Mouse (Mus musculus) spleen, postnatal 0 days (tissue): ENCODE data around the gene BC048507. TPM values are rescaled to one million over a fixed set of nuclear protein-coding genes. Genes with fewer than 3 reads are reported as not detected.

ENCODE experiments used
- polyA plus RNA-seq: library from polyadenylated mRNA; unstranded; fragments of >200 nt; fragmentation: Nextera tagmentation; extraction: Ambion mirVana; gene quantifications from 2 replicates; pipeline ENCODE4 v1.2.1, GENCODE M21; 2015

The BC048507 gene
- not detected in 2 replicates for polyA plus RNA-seq

DNA sequence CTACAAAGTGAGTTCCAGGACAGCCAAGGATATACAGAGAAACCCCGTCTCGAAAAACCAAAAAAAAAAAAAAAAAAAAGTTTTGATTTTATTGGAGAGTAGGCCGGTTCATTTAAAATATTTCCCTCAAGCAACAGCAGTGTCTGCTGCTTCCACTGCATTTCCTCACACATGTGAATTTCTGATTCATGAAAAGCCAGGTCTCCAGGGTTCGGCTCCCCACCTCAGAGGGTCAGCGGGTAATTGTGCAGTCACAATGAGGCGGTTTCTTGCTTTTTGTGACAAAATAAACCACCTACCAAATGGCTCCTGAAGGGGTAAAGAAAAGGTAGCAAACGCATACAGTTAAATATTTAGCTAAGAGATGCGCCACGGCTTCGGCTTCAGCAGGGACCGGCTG is at the start of gene BC048507:
BC048507 (plus strand) TSS at position 301 of the 400 bp plus-strand sequence.

DNA sequence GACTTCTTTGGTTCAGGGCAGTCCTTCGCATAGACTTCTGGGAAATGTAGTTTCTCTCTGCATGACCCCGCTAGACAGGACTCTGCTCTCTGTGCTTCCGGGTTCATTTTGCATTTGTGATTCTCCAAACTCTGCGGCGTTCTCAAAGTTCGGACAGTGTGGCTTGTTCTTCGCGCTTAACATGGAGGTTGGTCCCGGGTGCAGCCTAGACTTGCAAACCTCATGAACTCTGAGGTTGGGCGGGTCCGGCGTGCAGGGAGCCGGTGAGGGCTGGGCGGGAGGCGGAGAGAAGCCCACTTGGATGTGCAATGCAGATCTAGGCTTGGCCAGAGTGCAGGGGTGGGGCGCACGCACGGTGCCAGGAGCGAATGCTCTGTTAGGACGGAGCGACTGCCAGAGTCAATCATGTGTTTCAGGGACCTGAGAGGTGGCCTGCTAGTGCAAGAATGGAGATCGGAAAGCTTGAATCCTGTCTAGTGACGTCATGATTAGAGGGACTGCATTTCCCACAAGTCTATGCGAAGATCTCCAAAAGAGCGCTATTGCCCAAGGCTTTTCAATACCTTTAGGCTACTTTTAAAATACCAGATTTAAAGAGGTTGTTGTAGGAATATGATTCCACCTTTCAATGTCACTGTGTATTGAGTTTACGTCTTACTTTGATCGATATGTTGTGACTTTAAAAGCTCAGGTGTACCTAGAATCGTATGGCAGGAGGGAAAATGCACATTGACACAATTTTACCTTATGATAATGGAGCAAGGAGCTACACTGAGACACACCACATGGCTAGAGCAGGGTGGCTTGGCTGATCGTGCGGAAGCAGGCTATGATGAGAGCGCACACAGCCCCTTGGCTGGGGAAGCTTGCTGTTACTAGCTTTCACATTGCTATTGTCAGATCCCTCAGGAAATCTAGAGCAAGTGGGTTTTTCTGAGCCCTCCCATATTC is 49.1 kb upstream of the BC048507 start, which contains the start of gene Zfp273:
Zfp273 (plus strand) TSS at position 31 of the 951 bp plus-strand sequence.

DNA sequence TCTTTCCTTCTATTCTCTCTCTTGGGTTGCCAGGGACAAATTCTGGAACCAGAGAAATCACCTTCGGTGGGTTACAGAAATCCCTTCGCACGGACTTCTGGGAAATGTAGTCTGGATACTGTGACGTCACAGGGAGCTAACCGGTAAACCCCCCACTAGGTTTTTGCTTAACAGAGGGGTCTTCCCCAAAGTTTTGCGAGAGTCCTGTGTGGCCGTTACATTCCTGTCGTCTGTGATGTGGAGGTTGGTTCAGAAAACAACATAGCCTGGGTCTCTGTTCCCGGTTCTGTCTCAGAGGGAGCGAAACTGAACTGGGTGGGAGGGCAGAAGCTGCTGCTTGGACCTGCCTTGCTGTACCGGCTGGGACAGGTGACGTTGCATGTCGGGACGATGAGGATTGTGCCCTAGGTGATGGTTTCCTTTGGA is 32.2 kb upstream of the BC048507 start, which contains the start of gene Gm10037:
Gm10037 (plus strand) TSS at position 196 of the 426 bp plus-strand sequence.

Other genes starting within 250 kb of the BC048507 start
- gene Gm49345, start 225.6 kb upstream of the BC048507 start, polyA plus RNA-seq = not detected in 2 replicates
- gene Zfp729a, start 225.5 kb upstream of the BC048507 start, polyA plus RNA-seq = 1.5 and 2.4 TPM in 2 replicates
- gene Zfp738, start 176.3 kb upstream of the BC048507 start, polyA plus RNA-seq = 4.5 and 6.9 TPM in 2 replicates
- 1.8 and 2.3 TPM in 2 replicates for gene Zfp65, start 134.2 kb upstream of the BC048507 start, polyA plus RNA-seq
- gene Zfp85, start 108.1 kb upstream of the BC048507 start, polyA plus RNA-seq = 1.5 and 2.0 TPM in 2 replicates
- gene Zfp493, start 83.6 kb upstream of the BC048507 start, polyA plus RNA-seq = 0.46 and 0.89 TPM in 2 replicates
- 1.9 and 3.6 TPM in 2 replicates for gene Zfp273, start 49.6 kb upstream of the BC048507 start, polyA plus RNA-seq
- gene Gm10037, start 32.2 kb upstream of the BC048507 start, polyA plus RNA-seq = 0.66 and 1.2 TPM in 2 replicates